Mouse (Mus musculus): ENCODE results near the gene Ccdc142. TPM values are rescaled to one million over a fixed set of nuclear protein-coding genes. Genes with fewer than 3 reads are reported as not detected.

The Ccdc142 gene
- total RNA-seq, 1 experiment: 4.6 TPM

DNA sequence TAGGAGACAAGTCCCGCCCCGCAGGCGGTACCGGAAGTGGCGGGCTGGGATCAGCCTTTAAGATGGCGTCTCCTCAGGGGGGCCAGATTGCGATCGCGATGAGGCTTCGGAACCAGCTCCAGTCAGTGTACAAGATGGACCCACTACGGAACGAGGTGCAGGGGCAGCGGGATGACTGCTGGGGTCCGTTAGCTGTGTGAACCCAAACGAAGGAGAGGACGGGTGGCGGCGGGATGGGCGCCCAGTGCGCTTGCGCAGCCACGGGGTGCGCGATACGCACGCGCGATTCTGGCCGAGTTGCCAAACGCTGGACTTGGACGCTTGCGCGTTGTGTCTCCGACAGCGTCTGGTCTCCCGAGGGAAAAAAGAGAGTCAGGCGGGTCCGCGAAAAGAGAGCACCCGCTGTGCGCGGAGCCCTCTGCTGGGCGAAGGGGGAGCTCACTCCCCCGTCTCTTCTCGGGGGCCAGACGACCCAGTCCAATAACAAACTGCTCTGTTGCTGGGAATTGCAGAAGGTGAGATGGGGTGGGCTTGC lies 23.0 kb upstream of the Ccdc142 start:
- Histone ChIP-seq H3K27ac (ENCODE audit: insufficient read depth, low read depth, low read length, poor library complexity, severe bottlenecking) (peak overlapping the region; percentile 75), H3K9ac (ENCODE audit: insufficient read depth, low read depth, low read length, poor library complexity, severe bottlenecking) (peak overlapping the region; percentile 93), H3K4me1 (ENCODE audit: control insufficient read depth in 2 of 2, insufficient read depth in 2 of 2, low read length in 2 of 2, poor library complexity in 1 of 2) (0 out of 4 replicates have a peak, but pooled peaks cover 0 to 2% of the 10 kb centered on the region in 2 experiments), H3K36me3 (ENCODE audit: control insufficient read depth, insufficient read depth, low read length, poor library complexity, severe bottlenecking) (peaks cover 2% of the 10 kb centered on the region), H3K4me3 (ENCODE audit: insufficient read depth in 1 of 2, low read depth in 1 of 2, low read length in 2 of 2, poor library complexity in 1 of 2, severe bottlenecking in 1 of 2) (peak overlapping the region; percentile 83 to 90), H3K9me3 (ENCODE audit: control insufficient read depth, insufficient read depth, low read depth, low read length) (no peaks in the 10 kb centered on the region)
- DNase-seq (ENCODE audit: low read depth, low spot score): peak; percentile 97
- TF ChIP-seq ZNF384 (IDR thresholded peaks at IDR 0.05; ENCODE audit: low read depth, low read length) (no peak), CHD2 (IDR thresholded peaks at IDR 0.05; ENCODE audit: low read depth, low read length) (no peak), HCFC1 (IDR thresholded peaks at IDR 0.05; ENCODE audit: borderline replicate concordance, insufficient read depth, low read length) (no peak), MAFK (IDR thresholded peaks at IDR 0.05; ENCODE audit: insufficient read depth, low read depth, low read length) (no peak), ZC3H11A (IDR thresholded peaks at IDR 0.05; ENCODE audit: borderline replicate concordance, low read depth, low read length) (no peak)
- in situ Hi-C loops (cut with MboI; ENCODE audit: low sequenced_read_pairs in 2 of 2, unreplicated experiment in 2 of 2): no loop called here

DNA sequence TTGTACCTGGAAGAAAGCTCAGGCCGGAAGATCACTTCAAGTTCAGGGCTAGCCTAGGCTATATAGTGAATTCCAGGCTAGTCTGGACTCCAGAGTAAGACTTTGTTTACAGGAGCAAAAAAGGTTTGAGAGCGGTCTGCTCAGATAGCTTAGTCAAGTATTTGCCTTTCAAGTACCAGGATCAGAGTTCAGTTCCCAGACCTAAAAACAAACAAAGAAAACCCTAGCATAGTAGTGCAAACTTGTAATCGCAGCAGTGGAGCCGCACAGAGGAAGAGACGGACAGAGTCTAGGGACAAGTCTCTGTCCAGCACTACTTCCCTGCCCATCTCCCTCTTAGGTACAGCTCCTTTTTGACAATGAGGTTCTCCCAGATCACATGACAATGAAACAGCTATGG lies 21.2 kb upstream of the Ccdc142 start:
- 0 out of 4 replicates have a peak, but pooled peaks cover 0 to 2% of the 10 kb centered on the region in 2 experiments for H3K4me1 ChIP-seq (ENCODE audit: control insufficient read depth in 2 of 2, insufficient read depth in 2 of 2, low read length in 2 of 2, poor library complexity in 1 of 2)
- H3K4me3 ChIP-seq (ENCODE audit: insufficient read depth in 1 of 2, low read depth in 1 of 2, low read length in 2 of 2, poor library complexity in 1 of 2, severe bottlenecking in 1 of 2): no peak overlapping the region
- peaks cover 2% of the 10 kb centered on the region for H3K36me3 ChIP-seq (ENCODE audit: control insufficient read depth, insufficient read depth, low read length, poor library complexity, severe bottlenecking)
- no peak overlapping the region for H3K9ac ChIP-seq (ENCODE audit: insufficient read depth, low read depth, low read length, poor library complexity, severe bottlenecking)
- H3K27ac ChIP-seq (ENCODE audit: insufficient read depth, low read depth, low read length, poor library complexity, severe bottlenecking): no peak overlapping the region
- H3K9me3 ChIP-seq (ENCODE audit: control insufficient read depth, insufficient read depth, low read depth, low read length): no peaks in the 10 kb centered on the region
- no peak for TF ChIP-seq MAFK (IDR thresholded peaks at IDR 0.05; ENCODE audit: insufficient read depth, low read depth, low read length)
- TF ChIP-seq HCFC1 (IDR thresholded peaks at IDR 0.05; ENCODE audit: borderline replicate concordance, insufficient read depth, low read length): no peak
- no peak for TF ChIP-seq ZC3H11A (IDR thresholded peaks at IDR 0.05; ENCODE audit: borderline replicate concordance, low read depth, low read length)
- TF ChIP-seq CHD2 (IDR thresholded peaks at IDR 0.05; ENCODE audit: low read depth, low read length): no peak
- TF ChIP-seq ZNF384 (IDR thresholded peaks at IDR 0.05; ENCODE audit: low read depth, low read length): no peak
- DNase-seq (ENCODE audit: low read depth, low spot score): no peak
- in situ Hi-C loops (cut with MboI; ENCODE audit: low sequenced_read_pairs in 2 of 2, unreplicated experiment in 2 of 2): no loop called here

DNA sequence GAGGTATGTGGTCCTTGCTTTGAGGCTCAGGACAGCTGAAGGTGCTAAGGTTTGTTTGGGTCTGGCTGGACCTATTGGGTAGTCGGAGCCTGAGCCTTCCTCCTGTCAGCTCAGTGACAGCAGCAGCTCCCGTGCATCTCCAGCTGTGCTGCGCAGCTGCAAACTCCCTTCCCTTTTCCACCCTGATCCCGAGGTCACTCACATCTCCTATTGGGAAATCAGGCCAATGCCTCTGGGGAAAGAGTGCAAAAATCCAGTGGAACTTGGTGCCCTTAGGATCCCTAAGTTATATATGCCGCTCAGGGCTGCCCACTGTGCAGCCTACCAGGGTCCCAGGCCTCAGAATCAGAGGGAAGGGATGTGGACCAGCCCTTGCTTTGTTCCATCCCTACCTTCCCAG lies 17.9 kb upstream of the Ccdc142 start:
- DNase-seq (ENCODE audit: low read depth, low spot score): no peak
- in situ Hi-C loops (cut with MboI; ENCODE audit: low sequenced_read_pairs in 2 of 2, unreplicated experiment in 2 of 2): no loop called here
- H3K27ac ChIP-seq (ENCODE audit: insufficient read depth, low read depth, low read length, poor library complexity, severe bottlenecking): no peak overlapping the region
- no peak overlapping the region for H3K4me3 ChIP-seq (ENCODE audit: insufficient read depth in 1 of 2, low read depth in 1 of 2, low read length in 2 of 2, poor library complexity in 1 of 2, severe bottlenecking in 1 of 2)
- no peaks in the 10 kb centered on the region for H3K9me3 ChIP-seq (ENCODE audit: control insufficient read depth, insufficient read depth, low read depth, low read length)
- H3K9ac ChIP-seq (ENCODE audit: insufficient read depth, low read depth, low read length, poor library complexity, severe bottlenecking): no peak overlapping the region
- H3K36me3 ChIP-seq (ENCODE audit: control insufficient read depth, insufficient read depth, low read length, poor library complexity, severe bottlenecking): peaks cover 2% of the 10 kb centered on the region
- H3K4me1 ChIP-seq (ENCODE audit: control insufficient read depth in 2 of 2, insufficient read depth in 2 of 2, low read length in 2 of 2, poor library complexity in 1 of 2): peaks cover 0 to 2% of the 10 kb centered on the region in 2 experiments; a peak in 1 of 4 replicates
- no peak for TF ChIP-seq HCFC1 (IDR thresholded peaks at IDR 0.05; ENCODE audit: borderline replicate concordance, insufficient read depth, low read length)
- no peak for TF ChIP-seq ZNF384 (IDR thresholded peaks at IDR 0.05; ENCODE audit: low read depth, low read length)
- TF ChIP-seq MAFK (IDR thresholded peaks at IDR 0.05; ENCODE audit: insufficient read depth, low read depth, low read length): no peak
- TF ChIP-seq ZC3H11A (IDR thresholded peaks at IDR 0.05; ENCODE audit: borderline replicate concordance, low read depth, low read length): no peak

DNA sequence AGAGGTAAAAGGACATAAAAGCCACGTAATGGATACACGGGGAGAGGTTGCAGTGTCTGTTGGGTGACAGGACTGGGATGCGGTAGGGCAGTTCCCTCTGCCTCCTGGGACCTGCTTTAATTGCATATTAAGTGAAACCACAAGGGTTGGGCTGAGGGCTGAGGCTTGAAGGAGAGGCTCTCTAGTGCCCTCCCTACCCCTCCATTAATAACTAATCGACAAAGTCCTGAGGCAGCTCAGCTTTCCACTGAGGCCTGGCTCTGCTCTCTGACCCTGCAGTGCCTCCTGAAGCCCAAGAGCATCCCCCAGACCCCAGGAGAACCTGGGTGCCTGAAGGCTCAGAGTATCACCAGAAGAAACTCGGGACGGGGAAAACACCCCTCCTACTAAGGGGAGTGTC lies 16.9 kb upstream of the Ccdc142 start:
- Histone ChIP-seq H3K9me3 (ENCODE audit: control insufficient read depth, insufficient read depth, low read depth, low read length) (no peaks in the 10 kb centered on the region), H3K27ac (ENCODE audit: insufficient read depth, low read depth, low read length, poor library complexity, severe bottlenecking) (no peak overlapping the region), H3K4me1 (ENCODE audit: control insufficient read depth in 2 of 2, insufficient read depth in 2 of 2, low read length in 2 of 2, poor library complexity in 1 of 2) (peaks cover 0 to 2% of the 10 kb centered on the region in 2 experiments; a peak in 1 of 4 replicates), H3K36me3 (ENCODE audit: control insufficient read depth, insufficient read depth, low read length, poor library complexity, severe bottlenecking) (peaks cover 2% of the 10 kb centered on the region), H3K4me3 (ENCODE audit: insufficient read depth in 1 of 2, low read depth in 1 of 2, low read length in 2 of 2, poor library complexity in 1 of 2, severe bottlenecking in 1 of 2) (no peak overlapping the region), H3K9ac (ENCODE audit: insufficient read depth, low read depth, low read length, poor library complexity, severe bottlenecking) (no peak overlapping the region)
- TF ChIP-seq HCFC1 (IDR thresholded peaks at IDR 0.05; ENCODE audit: borderline replicate concordance, insufficient read depth, low read length) (no peak), ZNF384 (IDR thresholded peaks at IDR 0.05; ENCODE audit: low read depth, low read length) (no peak), CHD2 (IDR thresholded peaks at IDR 0.05; ENCODE audit: low read depth, low read length) (no peak), ZC3H11A (IDR thresholded peaks at IDR 0.05; ENCODE audit: borderline replicate concordance, low read depth, low read length) (no peak), MAFK (IDR thresholded peaks at IDR 0.05; ENCODE audit: insufficient read depth, low read depth, low read length) (no peak)
- in situ Hi-C loops (cut with MboI; ENCODE audit: low sequenced_read_pairs in 2 of 2, unreplicated experiment in 2 of 2): no loop called here
- DNase-seq (ENCODE audit: low read depth, low spot score): no peak
